Mouse (Mus musculus) erythroblast, embryonic 14.5 days (primary cell): ENCODE measurements around the gene Raet1e.
"Not testable (repeated sequence)": the region's sequence is repeated elsewhere in the genome, so short reads cannot be mapped to it uniquely, and the experiment has no call there.

Source experiments
- GATA1 ChIP-seq: IDR thresholded peaks from 2 replicates; pipeline ENCODE4 v1.6.1; 2012; ENCODE audit warnings: low read length, inconsistent platforms, mixed read lengths
- TAL1 ChIP-seq: IDR thresholded peaks from 3 replicates; pipeline ENCODE4 v1.6.1; 2012; ENCODE audit warnings: low read length, inconsistent platforms, mixed read lengths

DNA sequence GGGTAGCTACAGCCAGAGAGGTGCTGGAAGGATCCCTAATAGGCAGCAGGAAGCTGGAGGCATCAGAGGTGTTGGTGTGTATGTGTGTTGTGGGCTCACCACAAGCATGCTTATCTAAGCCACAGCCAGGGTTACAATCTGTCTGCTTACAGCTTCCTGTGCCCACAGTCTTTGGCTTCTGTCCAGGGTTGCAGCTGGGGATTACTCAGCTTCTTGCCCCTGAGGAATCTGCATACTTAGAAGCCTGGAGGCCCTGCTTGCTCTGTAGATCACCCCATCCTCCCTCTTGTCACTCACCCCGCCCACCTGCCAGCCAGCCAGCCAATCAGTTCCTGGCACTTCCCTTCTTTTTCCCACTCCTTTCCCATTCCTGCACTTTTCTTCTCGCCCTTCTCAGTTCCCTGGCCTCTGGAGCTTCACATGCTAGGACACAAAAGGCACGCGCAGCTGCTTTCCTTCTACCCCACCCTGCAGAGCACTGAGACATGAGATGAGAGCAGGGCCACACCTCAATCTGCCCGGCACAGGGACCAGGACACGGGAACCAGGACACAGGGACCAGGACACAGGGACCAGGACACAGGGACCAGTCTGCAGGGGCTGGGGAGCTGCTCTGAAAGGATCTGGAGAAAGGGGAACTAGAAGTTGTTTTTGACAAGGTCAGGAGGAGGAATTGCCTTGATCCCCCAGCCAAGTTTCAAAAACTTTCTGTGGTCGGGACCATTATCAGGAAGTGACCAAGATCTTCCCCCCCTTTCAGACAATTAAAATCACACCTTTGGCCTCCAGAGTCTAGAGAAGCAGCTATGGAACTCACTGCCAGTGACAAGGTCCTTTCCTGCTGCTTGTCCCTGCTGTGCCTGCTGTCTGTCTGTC lies 65.3 kb downstream of the Raet1e start:
- not testable (repeated sequence) for TF ChIP-seq GATA1, TAL1
